Mouse (Mus musculus) lung, postnatal 0 days (tissue): ENCODE measurements at regions not wholly inside any gene's neighbourhood (a gene's known extent, or its start where the extent isn't known, plus 50 kb on each side); places are given as distances from the start of the nearest gene placed in this dataset.

Experiments used
- CTCF ChIP-seq: IDR thresholded peaks from 2 replicates; pipeline ENCODE4 v1.5.1; 2016; ENCODE audit warnings: antibody characterized with exemption, mild to moderate bottlenecking
- EP300 ChIP-seq: IDR thresholded peaks from 2 replicates; pipeline ENCODE4 v1.6.1; 2016; ENCODE audit warnings: antibody characterized with exemption, mild to moderate bottlenecking, control low read depth

GRCm38 (mm10) chr12:27838955-27839354 is 496.6 kb upstream of the Sox11 start:
- TF ChIP-seq CTCF (no peak), EP300 (no peak)
